ENCODE assay signal across 13 mouse cellular contexts in genomic region chr9:74864471-74864870, GRCm38 (mm10). TPM values are rescaled to one million over a fixed set of nuclear protein-coding genes. Genes with fewer than 3 reads are reported as not detected.
A peak's percentile ranks its signal among the peaks of the same experiment; 100 is the strongest.
DNase-seq lines count a peak whose midpoint lies in the region; ATAC-seq and TF ChIP-seq lines count a peak whose summit lies in the region.
"Had no signal": no experiment of that assay in that cellular context is flagged by ENCODE, and none has a peak within 500 bp of the region (broad histone marks: within the 10 kb centered on the region; RNA-seq: fewer than 3 reads in every experiment).

No protein-coding gene starts in this region.

- H3K27me3 ChIP-seq in kidney, embryonic 14.5 days (ENCODE audit: control insufficient read depth, insufficient read depth, low read length), result peaks cover 91% of the 10 kb centered on the region
- H3K27me3 ChIP-seq in hindbrain, embryonic 11.5 days (ENCODE audit: control insufficient read depth, insufficient read depth, low read length), result peaks cover 75% of the 10 kb centered on the region
- peaks cover 78% of the 10 kb centered on the region for H3K27me3 ChIP-seq in liver, embryonic 14.5 days (ENCODE audit: control insufficient read depth, insufficient read depth, low read length)
- H3K27me3 ChIP-seq in neural tube, embryonic 12.5 days (replicated peaks), result peaks cover 94% of the 10 kb centered on the region

- H3K9me3 ChIP-seq in kidney, embryonic 14.5 days (ENCODE audit: control insufficient read depth, low read length), result no peaks in the 10 kb centered on the region
- no peaks in the 10 kb centered on the region for H3K9me3 ChIP-seq in hindbrain, embryonic 11.5 days (ENCODE audit: control insufficient read depth, low read length)
- H3K9me3 ChIP-seq in liver, embryonic 14.5 days (ENCODE audit: control insufficient read depth, low read length), result no peaks in the 10 kb centered on the region
- H3K9me3 ChIP-seq in neural tube, embryonic 12.5 days, result no peaks in the 10 kb centered on the region
- H3K9me3 ChIP-seq: embryonic facial prominence, embryonic 15.5 days; lung, embryonic 15.5 days had no signal

- TF ChIP-seq EP300 in liver, embryonic 14.5 days (IDR thresholded peaks at IDR 0.05; ENCODE audit: low read depth), result no peak

- DNase-seq in kidney, adult 9 months, result peak; percentile 35
- peak; percentile 55 for DNase-seq in hindbrain, embryonic 11.5 days (ENCODE audit: low spot score)
- no peak for DNase-seq in liver, embryonic 14.5 days (ENCODE audit: low read depth in 3 of 3, low spot score in 3 of 3)
- no peak for DNase-seq in spleen, postnatal 10 days (ENCODE audit: low spot score in 2 of 2)
- DNase-seq in right cerebral cortex, postnatal 4 days, result no peak
- DNase-seq in left cerebral cortex, postnatal 25 days (ENCODE audit: low spot score in 2 of 2), result no peak
- DNase-seq: heart, postnatal 4 days; kidney, postnatal 25 days had no signal

- no peak overlapping the region for H3K4me2 ChIP-seq in kidney, embryonic 14.5 days (replicated peaks; ENCODE audit: low read depth, low read length)
- H3K4me2 ChIP-seq in hindbrain, embryonic 11.5 days (replicated peaks; ENCODE audit: low read depth, low read length), result peak overlapping the region; percentile 92
- H3K4me2 ChIP-seq in liver, embryonic 14.5 days (ENCODE audit: low read depth), result peak overlapping the region; percentile 49
- H3K4me2 ChIP-seq in neural tube, embryonic 12.5 days (replicated peaks), result peak overlapping the region; percentile 89
- H3K4me2 ChIP-seq: embryonic facial prominence, embryonic 15.5 days; lung, embryonic 15.5 days had no signal

- H3K9ac ChIP-seq in kidney, embryonic 14.5 days (ENCODE audit: low read depth, low read length), result no peak overlapping the region
- peak overlapping the region; percentile 54; the same call in 1 of the 2 replicates for H3K9ac ChIP-seq in hindbrain, embryonic 11.5 days (ENCODE audit: low read depth, low read length)
- no peak overlapping the region for H3K9ac ChIP-seq in liver, embryonic 14.5 days (replicated peaks)
- peak overlapping the region; percentile 72 for H3K9ac ChIP-seq in neural tube, embryonic 12.5 days
- H3K9ac ChIP-seq: embryonic facial prominence, embryonic 15.5 days; lung, embryonic 15.5 days had no signal

- no peak overlapping the region for H3K27ac ChIP-seq in kidney, embryonic 14.5 days (ENCODE audit: low read depth, low read length)
- H3K27ac ChIP-seq in hindbrain, embryonic 11.5 days (ENCODE audit: low read depth, low read length), result peak overlapping the region; percentile 84
- H3K27ac ChIP-seq in liver, embryonic 14.5 days, result no peak overlapping the region
- H3K27ac ChIP-seq in neural tube, embryonic 12.5 days, result no peak overlapping the region
- H3K27ac ChIP-seq: embryonic facial prominence, embryonic 15.5 days; lung, embryonic 15.5 days had no signal

- TF ChIP-seq CTCF in liver, embryonic 14.5 days (IDR thresholded peaks at IDR 0.05; ENCODE audit: low read depth), result no peak

- no peaks in the 10 kb centered on the region for H3K36me3 ChIP-seq in kidney, embryonic 14.5 days (ENCODE audit: control insufficient read depth, insufficient read depth, low read length)
- H3K36me3 ChIP-seq in hindbrain, embryonic 11.5 days (ENCODE audit: control insufficient read depth, insufficient read depth, low read length), result no peaks in the 10 kb centered on the region
- H3K36me3 ChIP-seq in liver, embryonic 14.5 days (replicated peaks; ENCODE audit: control insufficient read depth, insufficient read depth, low read depth), result no peaks in the 10 kb centered on the region
- no peaks in the 10 kb centered on the region for H3K36me3 ChIP-seq in neural tube, embryonic 12.5 days
- H3K36me3 ChIP-seq: embryonic facial prominence, embryonic 15.5 days; lung, embryonic 15.5 days had no signal

- H3K4me3 ChIP-seq in kidney, embryonic 14.5 days (ENCODE audit: low read length), result no peak overlapping the region
- H3K4me3 ChIP-seq in hindbrain, embryonic 11.5 days (ENCODE audit: low read depth, low read length), result peak overlapping the region; percentile 56
- peak overlapping the region in 1 of 2 experiments; percentile 51; a peak in 1 of 4 replicates for H3K4me3 ChIP-seq in liver, embryonic 14.5 days (ENCODE audit: insufficient read depth in 1 of 2, low read depth in 2 of 2, low read length in 2 of 2)
- H3K4me3 ChIP-seq in neural tube, embryonic 12.5 days, result peak overlapping the region; percentile 49
- H3K4me3 ChIP-seq: embryonic facial prominence, embryonic 15.5 days had no signal

- intact Hi-C loops in left cerebral cortex, postnatal 25 days (cut with DNase I), result loop anchor here (2.0 kb wide), 1 partner anchor 14 kb away; no protein-coding TSS in a partner anchor

- under 1% methylated on average over 14 of the region's 14 CpGs for WGBS in kidney, embryonic 14.5 days
- 2% methylated on average over 14 of the region's 14 CpGs for WGBS in hindbrain, embryonic 11.5 days
- 4% methylated on average over 14 of the region's 14 CpGs for WGBS in liver, embryonic 14.5 days (ENCODE audit: insufficient replicate concordance)
- WGBS in neural tube, embryonic 12.5 days, result under 1% methylated on average over 14 of the region's 14 CpGs

- H3K4me1 ChIP-seq in kidney, embryonic 14.5 days (ENCODE audit: control insufficient read depth, insufficient read depth, low read length), result peaks cover 10% of the 10 kb centered on the region; the same call in 1 of the 2 replicates
- peaks cover 11% of the 10 kb centered on the region for H3K4me1 ChIP-seq in hindbrain, embryonic 11.5 days (replicated peaks; ENCODE audit: control insufficient read depth, insufficient read depth, low read length)
- 0 out of 4 replicates have a peak, but pooled peaks cover 0 to 2% of the 10 kb centered on the region in 2 experiments for H3K4me1 ChIP-seq in liver, embryonic 14.5 days (replicated peaks; ENCODE audit: control insufficient read depth in 2 of 2, insufficient read depth in 2 of 2, low read length in 1 of 2)
- H3K4me1 ChIP-seq in neural tube, embryonic 12.5 days, result peaks cover 46% of the 10 kb centered on the region

- ATAC-seq in kidney, embryonic 14.5 days (ENCODE audit: low FRiP score, low TSS enrichment), result no peak
- ATAC-seq in hindbrain, embryonic 11.5 days (ENCODE audit: low FRiP score), result no peak
- ATAC-seq in liver, embryonic 14.5 days (ENCODE audit: insufficient read depth), result no peak
- ATAC-seq in neural tube, embryonic 12.5 days (ENCODE audit: low FRiP score, low read depth), result no peak

RNA-seq across cellular contexts. Expression of gene Onecut1, which starts 2.8 kb away (rescaled TPM):
- polyA plus RNA-seq in kidney, embryonic 14.5 days (2014; fragmentation: Nextera tagmentation; extraction: Ambion mirVana), result 0.04 and 0.15 TPM in 2 replicates
- 10.0 and 12.7 TPM in 2 replicates for polyA plus RNA-seq in hindbrain, embryonic 11.5 days (2014; fragmentation: Nextera tagmentation; extraction: Ambion mirVana)
- 0.84 and 1.1 TPM in 2 replicates for polyA plus RNA-seq in liver, embryonic 14.5 days (2012; rRNA removed)
- polyA plus RNA-seq in liver, embryonic 14.5 days (2014; fragmentation: Nextera tagmentation; extraction: Ambion mirVana), result 0.77 and 1.6 TPM in 2 replicates
- 7.3 and 7.7 TPM in 2 replicates for polyA plus RNA-seq in neural tube, embryonic 12.5 days (2016; fragmentation: Nextera tagmentation; extraction: Ambion mirVana)
- under 1 TPM; 0.14 to 0.27 TPM for total RNA-seq in left cerebral cortex, postnatal 25 days (2021)
- total RNA-seq: heart, adult 8-10 months; heart, postnatal 4 days had no signal
- polyA plus RNA-seq: lung, embryonic 15.5 days had no signal

Comparison
In these comparisons a context has a peak if more than half of its experiments do, and no peak if none do; other contexts are left out.
1. DNase-seq: peak in kidney, adult 9 months (single experiment) and hindbrain, embryonic 11.5 days (single experiment); none in liver, embryonic 14.5 days (0 of 3), spleen, postnatal 10 days (0 of 2), right cerebral cortex, postnatal 4 days (single experiment) and left cerebral cortex, postnatal 25 days (0 of 2).
2. H3K9ac ChIP-seq: peak in hindbrain, embryonic 11.5 days (single experiment) and neural tube, embryonic 12.5 days (single experiment); none in kidney, embryonic 14.5 days (single experiment) and liver, embryonic 14.5 days (single experiment).